Mouse (Mus musculus): ENCODE results near the gene 2510009E07Rik. TPM values are rescaled to one million over a fixed set of nuclear protein-coding genes. Genes with fewer than 3 reads are reported as not detected.
A peak's percentile ranks its signal among the peaks of the same experiment; 100 is the strongest.

Gene 2510009E07Rik
- polyA plus RNA-seq, 1 experiment: 31.1 TPM

GRCm38 (mm10) chr16:21606249-21607020 lies 88.0 kb downstream of the 2510009E07Rik start:
- TF ChIP-seq CTCF (IDR thresholded peaks at IDR 0.05; ENCODE audit: extremely low read depth, insufficient read depth, low read length) (no peak), POLR2A (IDR thresholded peaks at IDR 0.05; ENCODE audit: extremely low read depth, insufficient read depth, low read length) (no peak)
- 0 out of 2 replicates have a peak overlapping the region, but pooled peaks have one; percentile 36 for H3K27ac ChIP-seq (ENCODE audit: insufficient read depth, low read length)

GRCm38 (mm10) chr16:21604354-21604753 lies 90.1 kb downstream of the 2510009E07Rik start:
- peaks cover 7% of the 10 kb centered on the region; the same call in 1 of the 2 replicates for H3K4me1 ChIP-seq (ENCODE audit: control insufficient read depth, insufficient read depth, low read length)

More at GRCm38 (mm10) chr16:21606249-21607020, 88.0 kb downstream of the 2510009E07Rik start:
- Histone ChIP-seq H3K4me3 (ENCODE audit: insufficient read depth, low read length) (no peak overlapping the region), H3K4me1 (ENCODE audit: control insufficient read depth, insufficient read depth, low read length) (peaks cover 7% of the 10 kb centered on the region; the same call in 1 of the 2 replicates)

More at GRCm38 (mm10) chr16:21604354-21604753, 90.1 kb downstream of the 2510009E07Rik start:
- Histone ChIP-seq H3K27ac (ENCODE audit: insufficient read depth, low read length) (no peak overlapping the region), H3K4me3 (ENCODE audit: insufficient read depth, low read length) (no peak overlapping the region)
- no peak for TF ChIP-seq POLR2A (IDR thresholded peaks at IDR 0.05; ENCODE audit: extremely low read depth, insufficient read depth, low read length)
- no peak for TF ChIP-seq CTCF (IDR thresholded peaks at IDR 0.05; ENCODE audit: extremely low read depth, insufficient read depth, low read length)

Other genes starting within 250 kb of the 2510009E07Rik start
- 2.9 and 3.3 TPM in 2 replicates for gene Ehhadh, start 93.1 kb upstream of the 2510009E07Rik start, polyA plus RNA-seq (2012; rRNA removed)
- 8.1 and 8.3 TPM in 2 replicates for gene Map3k13, start 99.7 kb upstream of the 2510009E07Rik start, polyA plus RNA-seq (2012; rRNA removed)

Measured in cortical plate, adult 2 months (tissue).